ENCODE assay signal across 21 mouse cellular contexts in the genomic region with DNA sequence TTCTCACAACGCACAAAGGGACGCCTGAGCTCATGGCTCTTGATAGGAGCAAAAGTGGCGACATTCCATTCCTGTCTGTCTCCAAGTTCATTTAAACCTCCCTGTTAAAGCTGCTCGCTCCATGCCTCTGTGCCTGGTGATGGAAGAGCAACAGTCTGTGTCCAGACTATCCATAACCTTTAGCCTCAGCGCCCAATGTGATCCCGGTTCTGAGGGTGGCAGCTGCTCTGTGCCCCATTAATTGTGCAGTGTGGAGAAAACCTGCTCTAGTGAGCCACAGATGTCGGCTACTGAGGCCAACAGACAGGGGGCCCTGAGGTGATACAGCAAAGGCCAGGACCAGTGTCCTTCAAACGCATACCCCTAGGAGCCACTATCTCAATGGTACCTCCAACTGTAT. TPM values are rescaled to one million over a fixed set of nuclear protein-coding genes. Genes with fewer than 3 reads are reported as not detected.
DNase-seq lines count a peak whose midpoint lies in the region; ATAC-seq lines count a peak whose summit lies in the region.
"Had no signal": no experiment of that assay in that cellular context is flagged by ENCODE, and none has a peak within 500 bp of the region (broad histone marks: within the 10 kb centered on the region; RNA-seq: fewer than 3 reads in every experiment).

No protein-coding gene starts in this region.

- WGBS in heart, embryonic 13.5 days, result 40% methylated on average over 8 of the region's 8 CpGs
- WGBS in kidney, embryonic 15.5 days, result 50% methylated on average over 8 of the region's 8 CpGs

- H3K4me3 ChIP-seq in heart, embryonic 13.5 days, result no peak overlapping the region
- no peak overlapping the region for H3K4me3 ChIP-seq in kidney, embryonic 15.5 days (replicated peaks)
- H3K4me3 ChIP-seq: embryonic facial prominence, embryonic 12.5 days; erythroblast, embryonic 14.5 days; forebrain, embryonic 15.5 days; limb, embryonic 12.5 days; liver, embryonic 13.5 days; myocyte had no signal

- intact Hi-C loops in heart, postnatal 10 days (cut with DNase I), result loop anchor here (10.0 kb wide), 1 partner anchor 615 kb away; no protein-coding TSS in a partner anchor

- H3K4me1 ChIP-seq in heart, embryonic 13.5 days, result peaks cover 28% of the 10 kb centered on the region
- H3K4me1 ChIP-seq in kidney, embryonic 15.5 days, result peaks cover 24% of the 10 kb centered on the region
- H3K4me1 ChIP-seq: embryonic facial prominence, embryonic 12.5 days; forebrain, embryonic 15.5 days; liver, embryonic 13.5 days had no signal

- no peak for DNase-seq in heart, postnatal 10 days
- DNase-seq in kidney, adult 8-10 months, result no peak
- DNase-seq in retina, adult 2 months (ENCODE audit: low read depth, low spot score), result peak; percentile 4
- DNase-seq in retina, postnatal 1 day, result no peak
- DNase-seq in left cerebral cortex, adult 9 months (ENCODE audit: low spot score in 2 of 2), result no peak
- DNase-seq: cerebellum, adult 2 months; cerebellum, postnatal 36 days; gastrocnemius, postnatal 25 days; kidney, adult 18-20 months; liver, embryonic 13.5 days; lung, postnatal 36 days; right cerebral cortex, postnatal 4 days; thymus, postnatal 25 days had no signal

- H3K36me3 ChIP-seq in heart, embryonic 13.5 days, result peaks cover 23% of the 10 kb centered on the region
- peaks cover 8% of the 10 kb centered on the region; the same call in 1 of the 2 replicates for H3K36me3 ChIP-seq in kidney, embryonic 15.5 days
- H3K36me3 ChIP-seq: liver, embryonic 13.5 days had no signal

- no peak for ATAC-seq in heart, embryonic 13.5 days (ENCODE audit: extremely low read depth, insufficient number of reproducible peaks, low FRiP score, low TSS enrichment)
- peak; percentile 63 for ATAC-seq in kidney, embryonic 15.5 days (replicated peaks; ENCODE audit: low FRiP score)
- ATAC-seq: forebrain, embryonic 15.5 days had no signal

- peak overlapping the region; percentile 78 for H3K27ac ChIP-seq in heart, embryonic 13.5 days (replicated peaks)
- no peak overlapping the region for H3K27ac ChIP-seq in kidney, embryonic 15.5 days
- H3K27ac ChIP-seq: embryonic facial prominence, embryonic 12.5 days; forebrain, embryonic 15.5 days; limb, embryonic 12.5 days; liver, embryonic 13.5 days had no signal

- no peaks in the 10 kb centered on the region for H3K9me3 ChIP-seq in heart, embryonic 13.5 days
- no peaks in the 10 kb centered on the region for H3K9me3 ChIP-seq in kidney, embryonic 15.5 days (replicated peaks)
- H3K9me3 ChIP-seq: embryonic facial prominence, embryonic 12.5 days; forebrain, embryonic 15.5 days; limb, embryonic 12.5 days; liver, embryonic 13.5 days had no signal

- H3K4me2 ChIP-seq in heart, embryonic 13.5 days, result no peak overlapping the region; the same call in 1 of the 2 replicates
- H3K4me2 ChIP-seq in kidney, embryonic 15.5 days, result 0 out of 2 replicates have a peak overlapping the region, but pooled peaks have one; percentile 2
- H3K4me2 ChIP-seq: embryonic facial prominence, embryonic 12.5 days; forebrain, embryonic 15.5 days; limb, embryonic 12.5 days; liver, embryonic 13.5 days; lung, embryonic 14.5 days had no signal

- no peaks in the 10 kb centered on the region for H3K27me3 ChIP-seq in heart, embryonic 13.5 days (replicated peaks)
- H3K27me3 ChIP-seq in kidney, embryonic 15.5 days, result no peaks in the 10 kb centered on the region
- H3K27me3 ChIP-seq: embryonic facial prominence, embryonic 12.5 days; forebrain, embryonic 15.5 days; limb, embryonic 12.5 days; liver, embryonic 13.5 days had no signal

- 0 out of 2 replicates have a peak overlapping the region, but pooled peaks have one; percentile 33 for H3K9ac ChIP-seq in heart, embryonic 13.5 days
- H3K9ac ChIP-seq in kidney, embryonic 15.5 days, result no peak overlapping the region
- H3K9ac ChIP-seq: embryonic facial prominence, embryonic 12.5 days; forebrain, embryonic 15.5 days; limb, embryonic 12.5 days; liver, embryonic 13.5 days; lung, embryonic 14.5 days had no signal

RNA-seq across cellular contexts. Expression of a gene that starts 30.2 kb away (rescaled TPM):
- polyA plus RNA-seq in heart, embryonic 13.5 days (2015; fragmentation: Nextera tagmentation; extraction: Ambion mirVana), result 56.8 and 60.0 TPM in 2 replicates
- total RNA-seq in heart, postnatal 10 days (2021), result 10 to 100 TPM; 87.8 to 94.6 TPM
- polyA plus RNA-seq in kidney, embryonic 15.5 days (2015; fragmentation: Nextera tagmentation; extraction: Ambion mirVana), result 48.8 and 48.9 TPM in 2 replicates

RNA-seq across cellular contexts. Expression of a gene that starts 30.2 kb away (rescaled TPM):
- polyA plus RNA-seq in heart, embryonic 13.5 days (2015; fragmentation: Nextera tagmentation; extraction: Ambion mirVana), result 75.9 and 86.4 TPM in 2 replicates
- total RNA-seq in heart, postnatal 10 days (2021), result 10 to 100 TPM; 38.5 to 40.5 TPM
- 128 and 140 TPM in 2 replicates for polyA plus RNA-seq in kidney, embryonic 15.5 days (2015; fragmentation: Nextera tagmentation; extraction: Ambion mirVana)
